Mouse (Mus musculus): ENCODE measurements around the gene Ttc7b.

Ttc7b gene

GRCm38 (mm10) chr12:100488368-100488767 is 32.3 kb downstream of the Ttc7b start:
- DNase-seq (ENCODE audit: low read depth, low spot score): no peak

GRCm38 (mm10) chr12:100486232-100486631 is 34.4 kb downstream of the Ttc7b start:
- DNase-seq (ENCODE audit: low read depth, low spot score): no peak

- DNase-seq (ENCODE audit: low read depth, low spot score): no peak
These were observed 37.6 kb downstream of the Ttc7b start for GRCm38 (mm10) chr12:100483054-100483453.

- no peak for DNase-seq (ENCODE audit: low read depth, low spot score)
These were observed 38.4 kb downstream of the Ttc7b start for GRCm38 (mm10) chr12:100482255-100482654.

- no peak for DNase-seq (ENCODE audit: low read depth, low spot score)
These were observed 39.1 kb downstream of the Ttc7b start for GRCm38 (mm10) chr12:100481443-100482026.

- no peak for DNase-seq (ENCODE audit: low read depth, low spot score)
These were observed 39.8 kb downstream of the Ttc7b start for GRCm38 (mm10) chr12:100480642-100481442.

- peak; percentile 78 for DNase-seq (ENCODE audit: low read depth, low spot score)
These were observed 40.6 kb downstream of the Ttc7b start for GRCm38 (mm10) chr12:100479892-100480621.

GRCm38 (mm10) chr12:100479270-100479869 is 41.3 kb downstream of the Ttc7b start:
- no peak for DNase-seq (ENCODE audit: low read depth, low spot score)

GRCm38 (mm10) chr12:100478615-100479014 is 42.0 kb downstream of the Ttc7b start:
- no peak for DNase-seq (ENCODE audit: low read depth, low spot score)

- DNase-seq (ENCODE audit: low read depth, low spot score): no peak
These were observed 42.5 kb downstream of the Ttc7b start for GRCm38 (mm10) chr12:100478151-100478550.

GRCm38 (mm10) chr12:100477474-100477873 is 43.2 kb downstream of the Ttc7b start:
- DNase-seq (ENCODE audit: low read depth, low spot score): no peak

- no peak for DNase-seq (ENCODE audit: low read depth, low spot score)
These were observed 44.3 kb downstream of the Ttc7b start for GRCm38 (mm10) chr12:100476351-100476750.

GRCm38 (mm10) chr12:100475489-100475888 is 45.1 kb downstream of the Ttc7b start:
- no peak for DNase-seq (ENCODE audit: low read depth, low spot score)

GRCm38 (mm10) chr12:100474661-100475321 is 45.8 kb downstream of the Ttc7b start:
- DNase-seq (ENCODE audit: low read depth, low spot score): no peak

- DNase-seq (ENCODE audit: low read depth, low spot score): no peak
These were observed 50.3 kb downstream of the Ttc7b start for GRCm38 (mm10) chr12:100470295-100470694.

GRCm38 (mm10) chr12:100469503-100470293 is 50.9 kb downstream of the Ttc7b start:
- no peak for DNase-seq (ENCODE audit: low read depth, low spot score)

GRCm38 (mm10) chr12:100465101-100465715 is 55.4 kb downstream of the Ttc7b start:
- DNase-seq (ENCODE audit: low read depth, low spot score): no peak

GRCm38 (mm10) chr12:100457701-100458100 is 62.9 kb downstream of the Ttc7b start:
- no peak for DNase-seq (ENCODE audit: low read depth, low spot score)

- DNase-seq (ENCODE audit: low read depth, low spot score): no peak
These were observed 64.2 kb downstream of the Ttc7b start for GRCm38 (mm10) chr12:100456257-100456975.

GRCm38 (mm10) chr12:100455453-100455852 is 65.2 kb downstream of the Ttc7b start:
- no peak for DNase-seq (ENCODE audit: low read depth, low spot score)
